Mouse (Mus musculus) embryonic fibroblast, embryonic 13.5 days (primary cell): ENCODE measurements around the gene Gm49416.

Experiments used
- CTCF ChIP-seq: IDR thresholded peaks from 2 replicates; pipeline ENCODE4 v1.5.1; 2011; ENCODE audit warnings: mild to moderate bottlenecking, control low read depth, low read length, moderate library complexity, borderline replicate concordance; ENCODE audit not compliant: insufficient read depth
- POLR2A ChIP-seq: IDR thresholded peaks from 2 replicates; pipeline ENCODE4 v1.6.1; 2011; ENCODE audit warnings: low read depth, mild to moderate bottlenecking, control low read depth, low read length, moderate library complexity

DNA sequence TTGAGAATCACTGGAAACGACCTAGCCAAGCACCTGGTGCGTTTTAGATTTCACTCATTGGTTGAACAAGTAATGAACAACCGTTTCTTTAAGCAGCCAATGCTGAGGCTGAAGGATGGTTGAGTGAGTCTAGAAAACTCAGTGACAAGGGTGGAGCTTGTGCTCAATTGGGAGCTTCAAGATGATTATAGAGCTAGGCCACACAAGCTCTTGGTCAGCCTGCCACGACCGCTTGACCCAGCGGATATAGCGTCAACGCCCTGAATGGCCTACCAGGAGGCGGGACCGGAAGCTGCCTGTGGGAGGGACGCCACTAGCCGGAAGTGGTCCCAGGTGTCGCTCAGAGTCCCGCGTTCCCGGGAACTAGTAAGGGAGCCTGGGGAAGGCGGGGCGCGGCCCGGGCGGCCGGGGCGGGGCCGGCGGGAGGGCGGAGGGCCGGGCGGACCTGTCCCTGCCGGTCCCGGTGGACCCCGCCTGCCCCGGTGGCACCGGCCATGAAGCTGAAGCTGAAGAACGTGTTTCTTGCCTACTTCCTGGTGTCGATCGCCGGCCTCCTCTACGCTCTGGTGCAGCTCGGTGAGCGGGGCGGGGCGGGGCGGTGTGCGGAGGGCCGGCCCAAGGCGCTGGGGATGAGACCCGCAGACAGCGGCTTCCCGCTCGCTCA, 31.5 kb downstream of the Gm49416 start, which contains the start of gene B3gat3:
- peak; percentile 93 for TF ChIP-seq POLR2A
- TF ChIP-seq CTCF, result no peak
